Mouse (Mus musculus) heart, postnatal 25 days (tissue): Measurements from ENCODE around the gene Hsd17b3. TPM values are rescaled to one million over a fixed set of nuclear protein-coding genes. Genes with fewer than 3 reads are reported as not detected.

ENCODE experiments used
- DNase-seq: peaks from one replicate; pipeline ENCODE4 v3.0.0; 2022; ENCODE audit warnings: low spot score
- intact Hi-C: fragments of 180-260 bp; cut with DNase I; formaldehyde crosslinking; loops from one replicate; pipeline ENCODE4 v1.15.1; 2025
- total RNA-seq, 2 experiments: library from RNA; stranded (reverse); gene quantifications; 2 replicates each; pipeline ENCODE4 v1.2.3; 2021

Gene Hsd17b3
- not detected for total RNA-seq

- intact Hi-C loops, result no loop called here
- DNase-seq, result no peak
Observed at GRCm38 (mm10) chr13:64089130-64089529, at the start of gene Hsd17b3. Gene Hsd17b3 (minus strand): TSS chr13:64089230.

- DNase-seq, result peak; percentile 10
- intact Hi-C loops, result loop anchor here (2.0 kb wide), 2 partner anchors 21 to 29 kb away; no protein-coding TSS in a partner anchor
Observed at GRCm38 (mm10) chr13:64129616-64130375, 40.8 kb upstream of the Hsd17b3 start.

GRCm38 (mm10) chr13:64128858-64129615, 40.0 kb upstream of the Hsd17b3 start, which contains the start of gene Slc35d2:
Gene Slc35d2 (minus strand): TSS chr13:64129368.
- intact Hi-C loops, result loop anchor here (2.0 kb wide), 2 partner anchors 22 to 28 kb away; no protein-coding TSS in a partner anchor
- peak; percentile 66 for DNase-seq

GRCm38 (mm10) chr13:64126316-64126715, 37.3 kb upstream of the Hsd17b3 start:
- intact Hi-C loops, result no loop called here

GRCm38 (mm10) chr13:64124886-64125285, 35.9 kb upstream of the Hsd17b3 start:
- intact Hi-C loops, result no loop called here
- no peak for DNase-seq

More at GRCm38 (mm10) chr13:64126316-64126715, 37.3 kb upstream of the Hsd17b3 start:
- no peak for DNase-seq

- no peak for DNase-seq
- intact Hi-C loops, result no loop called here
Observed at GRCm38 (mm10) chr13:64123491-64124188, 34.6 kb upstream of the Hsd17b3 start.

- intact Hi-C loops, result no loop called here
- DNase-seq, result no peak
Observed at GRCm38 (mm10) chr13:64120760-64121159, 31.7 kb upstream of the Hsd17b3 start.

GRCm38 (mm10) chr13:64117442-64117841, 28.4 kb upstream of the Hsd17b3 start:
- no peak for DNase-seq
- intact Hi-C loops, result no loop called here

GRCm38 (mm10) chr13:64110421-64110820, 21.4 kb upstream of the Hsd17b3 start:
- intact Hi-C loops, result no loop called here
- DNase-seq, result no peak

- intact Hi-C loops, result no loop called here
- DNase-seq, result no peak
Observed at GRCm38 (mm10) chr13:64108381-64108850, 19.4 kb upstream of the Hsd17b3 start.

GRCm38 (mm10) chr13:64107535-64107934, 18.5 kb upstream of the Hsd17b3 start:
- no peak for DNase-seq
- intact Hi-C loops, result no loop called here

- intact Hi-C loops, result no loop called here
- no peak for DNase-seq
Observed at GRCm38 (mm10) chr13:64107105-64107504, 18.1 kb upstream of the Hsd17b3 start.

- DNase-seq, result no peak
- intact Hi-C loops, result no loop called here
Observed at GRCm38 (mm10) chr13:64105690-64106089, 16.7 kb upstream of the Hsd17b3 start.

GRCm38 (mm10) chr13:64100186-64100585, 11.2 kb upstream of the Hsd17b3 start:
- DNase-seq, result no peak
- intact Hi-C loops, result loop anchor here (2.0 kb wide), 1 partner anchor 29 kb away; the partner anchor contains the start of gene Slc35d2

GRCm38 (mm10) chr13:64098992-64099391, 10.0 kb upstream of the Hsd17b3 start:
- intact Hi-C loops, result loop anchor here (2.0 kb wide), 1 partner anchor 208 kb away; no protein-coding TSS in a partner anchor
- DNase-seq, result no peak

GRCm38 (mm10) chr13:64093341-64093740, 4.3 kb upstream of the Hsd17b3 start:
- no peak for DNase-seq
- intact Hi-C loops, result loop anchor here (5.0 kb wide), 1 partner anchor 41 kb away; no protein-coding TSS in a partner anchor

- DNase-seq, result no peak
Observed at GRCm38 (mm10) chr13:64092752-64093151, 3.7 kb upstream of the Hsd17b3 start.

GRCm38 (mm10) chr13:64092141-64092540, 3.1 kb upstream of the Hsd17b3 start:
- no peak for DNase-seq
- intact Hi-C loops, result loop anchor here (5.0 kb wide), 1 partner anchor 40 kb away; no protein-coding TSS in a partner anchor

More at GRCm38 (mm10) chr13:64092752-64093151, 3.7 kb upstream of the Hsd17b3 start:
- intact Hi-C loops, result loop anchor here (5.0 kb wide), 1 partner anchor 40 kb away; no protein-coding TSS in a partner anchor

- no peak for DNase-seq
- intact Hi-C loops, result loop anchor here (5.0 kb wide), 1 partner anchor 39 kb away; no protein-coding TSS in a partner anchor
Observed at GRCm38 (mm10) chr13:64091006-64091405, 2.0 kb upstream of the Hsd17b3 start.

GRCm38 (mm10) chr13:64090278-64090677, 1.2 kb upstream of the Hsd17b3 start:
- no peak for DNase-seq

More at GRCm38 (mm10) chr13:64090278-64090677, 1.2 kb upstream of the Hsd17b3 start:
- intact Hi-C loops, result loop anchor here (5.0 kb wide), 1 partner anchor 38 kb away; no protein-coding TSS in a partner anchor
